Mouse (Mus musculus): ENCODE data around the gene Maml2.

- TF ChIP-seq TAL1 (IDR thresholded peaks at IDR 0.05; ENCODE audit: low read length), result no peak
- no peak for TF ChIP-seq GATA1 (IDR thresholded peaks at IDR 0.05; ENCODE audit: low read length)
These were observed 12.5 kb downstream of the Maml2 start for GRCm38 (mm10) chr9:13310236-13310635.
